Mouse (Mus musculus) heart, embryonic 11.5 days (tissue): ENCODE results near the gene Lsp1. TPM values are rescaled to one million over a fixed set of nuclear protein-coding genes. Genes with fewer than 3 reads are reported as not detected.

Source experiments
- ATAC-seq: fragments of 200-750 bp; cut with Nextera tagmentation; replicated peaks from 2 replicates; pipeline ENCODE4 v1.8.0; 2017; ENCODE audit warnings: moderate library complexity; ENCODE audit not compliant: insufficient number of reproducible peaks, low FRiP score, low TSS enrichment
- H3K27ac ChIP-seq: fragments of 300-500 bp; sonication (generic); 2 replicates; pipeline ENCODE4 v1.5.1; 2014; ENCODE audit warnings: mild to moderate bottlenecking, low read depth, low read length
- H3K27me3 ChIP-seq: fragments of 300-500 bp; sonication (generic); 2 replicates; pipeline ENCODE4 v1.6.1; 2014; ENCODE audit warnings: mild to moderate bottlenecking, low read length, mixed read lengths; ENCODE audit not compliant: control insufficient read depth, insufficient read depth
- H3K36me3 ChIP-seq: fragments of 300-500 bp; sonication (generic); 2 replicates; pipeline ENCODE4 v1.6.1; 2014; ENCODE audit warnings: mild to moderate bottlenecking, low read length, moderate library complexity, mixed read lengths; ENCODE audit not compliant: control insufficient read depth, insufficient read depth
- H3K4me1 ChIP-seq: fragments of 300-500 bp; sonication (generic); 2 replicates; pipeline ENCODE4 v1.6.1; 2014; ENCODE audit warnings: low read length; ENCODE audit not compliant: control insufficient read depth, insufficient read depth
- H3K4me2 ChIP-seq: fragments of 300-500 bp; sonication (generic); 2 replicates; pipeline ENCODE4 v1.6.1; 2014; ENCODE audit warnings: mild to moderate bottlenecking, moderate library complexity
- H3K4me3 ChIP-seq: fragments of 300-500 bp; sonication (generic); 2 replicates; pipeline ENCODE4 v1.5.1; 2014; ENCODE audit warnings: low read depth, low read length
- H3K9ac ChIP-seq: fragments of 300-500 bp; sonication (generic); 2 replicates; pipeline ENCODE4 v1.6.1; 2014; ENCODE audit warnings: mild to moderate bottlenecking, low read depth, low read length, moderate library complexity
- H3K9me3 ChIP-seq: fragments of 300-500 bp; sonication (generic); replicated peaks from 2 replicates; pipeline ENCODE4 v1.6.1; 2016; ENCODE audit warnings: low read length; ENCODE audit not compliant: control insufficient read depth
- WGBS: fragments of 180-500 bp; shearing (Covaris S2); extraction: QIAGEN DNeasy Blood & Tissue Kit; methylation state at CpG from one replicate; pipeline ENCODE4 v1.1.7; 2014; ENCODE audit not compliant: insufficient replicate concordance; 5-methylcytosine and 5-hydroxymethylcytosine counted together
- polyA plus RNA-seq: library from polyadenylated mRNA; unstranded; fragments of >200 nt; fragmentation: Nextera tagmentation; extraction: Ambion mirVana; gene quantifications from 2 replicates; pipeline ENCODE4 v1.2.1, GENCODE M21; 2014

Lsp1 gene
- polyA plus RNA-seq, 1 experiment from 2014 or later, result 32.1 TPM

- Histone ChIP-seq H3K4me1 (peaks cover 3% of the 10 kb centered on the region; the same call in 1 of the 2 replicates), H3K27me3 (no peaks in the 10 kb centered on the region), H3K9ac (no peak overlapping the region), H3K4me3 (no peak overlapping the region), H3K36me3 (no peaks in the 10 kb centered on the region), H3K27ac (no peak overlapping the region), H3K4me2 (no peak overlapping the region), H3K9me3 (no peaks in the 10 kb centered on the region)
- 73% methylated on average over 6 of the region's 6 CpGs for WGBS
- no peak for ATAC-seq
Measured at GRCm38 (mm10) chr7:142449038-142449617, 11.5 kb upstream of the Lsp1 start.

- Histone ChIP-seq H3K9ac (0 out of 2 replicates have a peak overlapping the region, but pooled peaks have one; percentile 12), H3K27me3 (no peaks in the 10 kb centered on the region), H3K27ac (peak overlapping the region; percentile 98), H3K36me3 (no peaks in the 10 kb centered on the region), H3K4me3 (no peak overlapping the region), H3K4me1 (peaks cover 49% of the 10 kb centered on the region), H3K4me2 (no peak overlapping the region), H3K9me3 (no peaks in the 10 kb centered on the region)
- no peak for ATAC-seq
- WGBS, result 69% methylated on average over 1 of the region's 1 CpGs
Measured at GRCm38 (mm10) chr7:142454706-142455105, 5.9 kb upstream of the Lsp1 start.

- no peaks in the 10 kb centered on the region for H3K27me3 ChIP-seq
- no peak overlapping the region for H3K4me3 ChIP-seq
- H3K36me3 ChIP-seq, result no peaks in the 10 kb centered on the region
- peaks cover 55% of the 10 kb centered on the region for H3K4me1 ChIP-seq
- no peak for ATAC-seq
- 49% methylated on average over 2 of the region's 2 CpGs for WGBS
- peak overlapping the region; percentile 98 for H3K27ac ChIP-seq
- H3K9me3 ChIP-seq, result no peaks in the 10 kb centered on the region
- H3K9ac ChIP-seq, result peak overlapping the region; percentile 12; the same call in 1 of the 2 replicates
- H3K4me2 ChIP-seq, result no peak overlapping the region
Measured at GRCm38 (mm10) chr7:142455251-142455650, 5.4 kb upstream of the Lsp1 start.

- Histone ChIP-seq H3K9me3 (no peaks in the 10 kb centered on the region), H3K36me3 (no peaks in the 10 kb centered on the region), H3K9ac (no peak overlapping the region; the same call in 1 of the 2 replicates), H3K4me1 (peaks cover 66% of the 10 kb centered on the region), H3K4me3 (no peak overlapping the region), H3K27me3 (no peaks in the 10 kb centered on the region), H3K27ac (peak overlapping the region; percentile 98), H3K4me2 (no peak overlapping the region; the same call in 1 of the 2 replicates)
- WGBS, result 5% methylated on average over 3 of the region's 3 CpGs
- ATAC-seq, result peak; percentile 35; the same call in 1 of the 2 replicates
Measured at GRCm38 (mm10) chr7:142456806-142457205, 3.8 kb upstream of the Lsp1 start.

GRCm38 (mm10) chr7:142457227-142457811, 3.3 kb upstream of the Lsp1 start:
- H3K4me3 ChIP-seq, result no peak overlapping the region
- H3K4me1 ChIP-seq, result peaks cover 71% of the 10 kb centered on the region
- H3K27me3 ChIP-seq, result no peaks in the 10 kb centered on the region
- H3K27ac ChIP-seq, result peak overlapping the region; percentile 98
- no peaks in the 10 kb centered on the region for H3K36me3 ChIP-seq
- H3K9ac ChIP-seq, result peak overlapping the region; percentile 58
- no peak for ATAC-seq
- H3K4me2 ChIP-seq, result peak overlapping the region; percentile 31; the same call in 1 of the 2 replicates
- no peaks in the 10 kb centered on the region for H3K9me3 ChIP-seq
- WGBS, result 11% methylated on average over 3 of the region's 3 CpGs

GRCm38 (mm10) chr7:142458026-142458425, 2.6 kb upstream of the Lsp1 start:
- Histone ChIP-seq H3K4me1 (peaks cover 75% of the 10 kb centered on the region), H3K9ac (peak overlapping the region; percentile 58), H3K4me3 (no peak overlapping the region), H3K9me3 (no peaks in the 10 kb centered on the region), H3K27me3 (no peaks in the 10 kb centered on the region), H3K27ac (peak overlapping the region; percentile 98), H3K36me3 (no peaks in the 10 kb centered on the region), H3K4me2 (no peak overlapping the region)
- no peak for ATAC-seq
- 4% methylated on average over 2 of the region's 2 CpGs for WGBS

- ATAC-seq, result no peak
- Histone ChIP-seq H3K4me2 (no peak overlapping the region), H3K9ac (no peak overlapping the region; the same call in 1 of the 2 replicates), H3K4me1 (peaks cover 75% of the 10 kb centered on the region), H3K4me3 (no peak overlapping the region), H3K9me3 (no peaks in the 10 kb centered on the region), H3K27ac (peak overlapping the region; percentile 98), H3K36me3 (no peaks in the 10 kb centered on the region), H3K27me3 (no peaks in the 10 kb centered on the region)
- 55% methylated on average over 5 of the region's 5 CpGs for WGBS
Measured at GRCm38 (mm10) chr7:142458676-142459298, 1.8 kb upstream of the Lsp1 start.

- no peak overlapping the region for H3K4me2 ChIP-seq
- peak; percentile 64 for ATAC-seq
- H3K9me3 ChIP-seq, result no peaks in the 10 kb centered on the region
- H3K36me3 ChIP-seq, result no peaks in the 10 kb centered on the region
- H3K27ac ChIP-seq, result peak overlapping the region; percentile 98
- peaks cover 72% of the 10 kb centered on the region for H3K4me1 ChIP-seq
- H3K9ac ChIP-seq, result no peak overlapping the region; the same call in 1 of the 2 replicates
- no peak overlapping the region for H3K4me3 ChIP-seq
- H3K27me3 ChIP-seq, result no peaks in the 10 kb centered on the region
- WGBS, result 13% methylated on average over 2 of the region's 2 CpGs
Measured at GRCm38 (mm10) chr7:142459299-142459691, 1.3 kb upstream of the Lsp1 start.
